Mouse (Mus musculus) kidney, adult 18-20 months (tissue): Measurements from ENCODE around the gene Gmds.

Source experiments
- DNase-seq: peaks from one replicate; pipeline ENCODE4 v3.0.0; 2021

Gmds gene

DNA sequence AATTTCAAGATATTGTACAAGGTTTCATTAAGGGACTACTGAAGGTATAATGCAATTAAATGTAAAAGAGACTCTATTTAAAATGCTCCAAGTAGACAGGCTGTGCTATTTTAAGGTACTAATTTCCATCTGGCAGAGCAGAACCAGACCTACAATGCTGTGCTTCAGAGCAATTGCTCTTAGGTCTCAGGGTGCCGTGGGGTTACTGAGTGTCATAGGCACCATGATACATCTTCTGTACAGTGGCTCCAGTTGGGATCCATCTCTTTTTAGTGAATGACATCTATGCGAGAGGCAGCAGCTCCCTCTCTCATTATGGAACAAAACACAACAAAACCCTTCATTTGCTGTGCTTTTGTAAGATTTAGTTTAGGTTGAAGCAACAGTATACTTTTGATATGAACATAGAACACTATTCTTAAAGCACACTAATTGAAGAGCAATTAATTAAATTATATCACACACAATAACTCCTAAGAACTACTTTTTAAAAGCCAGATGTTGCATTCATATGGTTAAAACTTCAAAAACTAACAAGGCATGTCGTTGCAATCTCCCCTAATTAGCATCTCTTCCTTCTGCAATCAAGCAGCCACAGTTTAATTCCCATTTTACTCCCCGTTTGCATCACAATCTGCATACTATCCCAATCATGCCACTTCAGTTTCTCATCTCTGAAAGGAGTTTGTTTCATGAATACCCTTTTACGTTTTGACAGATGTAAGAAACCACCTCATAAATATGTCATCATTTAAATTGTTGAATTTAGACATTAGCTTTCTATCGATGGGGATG, 317.9 kb downstream of the Gmds start:
- no peak for DNase-seq

- DNase-seq = no peak
Measured at GRCm38 (mm10) chr13:32019256-32019620, 319.3 kb downstream of the Gmds start.

DNA sequence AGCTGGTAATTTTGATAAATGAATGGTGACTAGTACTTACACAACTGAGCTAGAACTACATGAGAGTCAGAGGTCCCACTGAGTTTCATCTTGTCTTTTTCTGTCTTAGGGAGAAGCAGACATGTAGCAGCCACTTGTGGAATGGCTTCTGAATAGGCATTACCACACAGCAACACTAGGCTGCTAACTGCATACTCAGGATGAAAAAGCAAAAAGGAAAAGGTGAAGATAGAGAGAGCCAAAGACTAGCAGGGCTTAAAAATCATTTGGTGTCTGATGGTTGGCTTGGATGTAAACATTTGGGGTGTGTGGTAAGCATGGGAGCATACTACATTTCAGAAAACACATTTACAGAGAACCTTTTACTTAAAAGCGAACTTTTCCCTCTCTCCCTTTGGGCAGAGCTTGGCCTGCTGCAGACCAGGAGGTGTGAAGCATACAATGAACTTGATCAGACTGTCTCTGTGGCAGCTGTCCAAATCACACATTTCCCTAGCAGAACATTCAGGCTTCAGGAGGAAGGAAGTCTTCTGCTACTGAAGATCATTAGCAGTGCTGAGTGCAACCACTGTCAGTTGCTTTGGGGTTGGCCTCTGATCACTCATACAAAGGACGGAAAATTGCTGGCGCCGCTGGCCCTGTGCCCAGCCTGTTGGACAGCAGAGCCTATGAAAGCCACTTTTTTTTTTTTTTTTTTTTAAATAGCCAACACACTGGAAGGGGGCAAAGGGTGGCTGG, 319.9 kb downstream of the Gmds start:
- DNase-seq = peak; percentile 84

GRCm38 (mm10) chr13:32008802-32009201, 329.7 kb downstream of the Gmds start:
- DNase-seq = no peak

DNA sequence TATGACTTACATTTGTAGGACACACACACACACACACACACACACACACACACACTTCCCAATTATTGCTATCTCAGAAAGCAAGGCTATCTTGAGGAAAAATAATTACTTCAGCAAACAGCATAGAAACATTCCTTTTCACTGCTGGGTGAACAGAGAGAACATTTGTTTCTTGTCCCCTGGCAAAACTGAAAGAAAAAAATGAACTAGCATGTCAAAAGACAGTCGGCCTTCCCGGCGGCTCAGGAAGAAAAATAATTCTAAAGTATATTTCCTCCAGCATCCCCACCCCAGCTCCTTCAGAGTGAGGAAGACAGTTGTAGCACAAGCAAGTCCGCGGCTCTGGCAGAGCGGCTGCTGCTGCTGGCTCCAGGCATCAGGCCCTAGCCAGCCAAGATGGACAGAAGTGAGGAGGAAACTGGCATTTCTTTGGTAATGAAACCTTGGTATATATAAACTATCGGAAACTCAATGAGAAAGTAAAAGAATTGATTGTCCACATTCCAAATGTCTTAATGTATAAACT, 330.4 kb downstream of the Gmds start:
- DNase-seq = no peak

- DNase-seq = no peak
Measured at GRCm38 (mm10) chr13:31993391-31993790, 345.1 kb downstream of the Gmds start.

GRCm38 (mm10) chr13:31992409-31993201, 345.9 kb downstream of the Gmds start:
- DNase-seq = no peak

DNA sequence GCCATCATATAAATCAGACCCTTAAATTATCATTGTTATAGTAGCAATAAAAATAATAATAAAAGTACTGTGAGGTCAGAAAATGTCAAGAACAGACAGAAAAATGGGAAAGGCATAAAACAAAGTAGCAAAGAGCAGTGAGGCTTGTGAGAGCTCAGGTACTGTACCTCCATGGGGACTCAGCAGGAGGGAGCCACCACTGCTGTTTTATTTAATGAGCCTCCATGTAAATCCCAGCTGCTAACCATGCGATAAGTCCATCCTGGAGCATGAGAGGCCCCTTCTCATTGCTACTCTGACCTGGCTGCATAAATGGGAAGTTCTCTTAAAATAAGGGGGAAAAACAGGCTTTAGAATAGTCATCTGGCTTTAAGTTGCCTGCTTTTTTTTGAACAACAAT, 357.3 kb downstream of the Gmds start:
- no peak for DNase-seq

GRCm38 (mm10) chr13:31978126-31978525, 360.4 kb downstream of the Gmds start:
- no peak for DNase-seq

DNA sequence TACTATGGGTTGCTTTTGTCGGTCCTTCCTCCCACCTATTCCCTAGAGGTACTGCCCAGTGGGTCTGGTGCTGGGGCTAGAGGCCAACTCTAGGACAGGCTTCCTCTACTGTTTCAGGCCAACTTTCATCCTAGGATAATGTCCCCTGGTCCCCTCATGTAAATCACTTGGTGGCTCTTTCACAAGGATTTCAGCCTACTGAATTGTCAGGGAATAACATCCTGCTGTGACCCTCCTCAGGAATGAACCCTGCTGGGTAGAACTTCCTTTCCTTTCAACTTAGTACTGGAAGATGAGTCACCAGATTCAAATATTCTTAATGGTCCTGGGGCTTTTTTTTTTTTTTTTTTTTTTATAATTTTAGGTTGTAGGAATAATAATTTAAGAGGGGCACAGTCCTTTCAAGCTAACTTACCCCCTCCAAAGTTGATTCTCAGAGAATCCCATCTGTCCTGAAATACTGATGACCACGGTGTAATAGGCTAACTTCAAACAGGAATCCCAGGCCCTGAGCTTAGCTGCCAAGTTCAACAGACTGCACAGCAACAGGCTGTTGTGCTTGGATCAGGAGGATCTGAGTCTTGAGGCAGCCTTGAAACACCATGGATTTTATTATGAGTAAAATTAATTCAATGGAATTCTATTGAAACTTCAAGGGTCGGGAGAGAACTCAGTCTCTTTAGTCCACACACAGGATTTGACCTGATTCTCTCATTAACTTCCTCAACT, 363.6 kb downstream of the Gmds start:
- no peak for DNase-seq

DNA sequence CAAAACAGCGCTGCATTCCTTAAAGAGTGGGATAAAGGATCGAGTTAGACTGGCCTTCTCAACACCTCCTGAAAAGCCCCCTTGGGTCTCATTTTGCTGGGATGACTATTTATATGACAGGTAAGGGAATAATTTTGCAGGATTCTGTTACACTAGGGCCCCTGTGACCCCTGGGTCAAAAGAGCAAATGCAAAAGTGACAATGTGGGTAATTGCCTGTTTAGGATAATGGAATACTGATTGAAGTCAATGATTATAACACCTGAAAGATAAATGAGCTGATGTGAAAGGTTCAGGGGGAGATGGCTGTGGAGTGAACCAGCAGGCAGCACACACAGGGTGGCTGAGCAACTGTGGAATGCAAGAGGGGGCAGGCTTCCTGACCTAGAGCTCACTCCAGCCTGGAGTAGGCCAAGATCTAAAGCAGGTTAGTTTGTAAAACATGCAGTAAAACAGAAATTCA, 367.5 kb downstream of the Gmds start:
- no peak for DNase-seq

DNA sequence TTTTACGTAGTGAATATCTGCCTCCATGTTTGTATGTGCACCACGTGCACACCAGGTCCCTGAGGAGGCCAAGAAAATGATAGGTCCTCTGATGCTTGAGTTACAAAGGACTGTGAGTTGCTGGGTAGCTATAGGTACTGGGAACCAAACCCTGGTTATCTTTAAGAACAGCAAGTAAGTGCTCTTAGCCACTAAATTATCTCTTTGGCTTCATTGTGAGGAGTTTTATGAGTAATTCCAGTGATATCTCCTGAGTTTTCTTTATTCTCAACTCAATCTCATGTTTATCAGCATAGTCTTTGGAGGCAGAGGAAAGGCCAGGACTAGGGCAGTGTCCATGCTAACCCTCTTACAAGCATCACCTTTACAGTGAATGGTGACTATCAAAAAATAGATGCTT, 370.3 kb downstream of the Gmds start:
- no peak for DNase-seq

GRCm38 (mm10) chr13:31966931-31967532, 371.5 kb downstream of the Gmds start:
- no peak for DNase-seq

- DNase-seq = no peak
Measured at GRCm38 (mm10) chr13:31960514-31960913, 378.0 kb downstream of the Gmds start.

- DNase-seq = no peak
Measured at GRCm38 (mm10) chr13:31958346-31959335, 379.9 kb downstream of the Gmds start.

- DNase-seq = peak; percentile 74
Measured at GRCm38 (mm10) chr13:31956584-31956983, 382.0 kb downstream of the Gmds start.

GRCm38 (mm10) chr13:31956112-31956511, 382.4 kb downstream of the Gmds start:
- DNase-seq = no peak

DNA sequence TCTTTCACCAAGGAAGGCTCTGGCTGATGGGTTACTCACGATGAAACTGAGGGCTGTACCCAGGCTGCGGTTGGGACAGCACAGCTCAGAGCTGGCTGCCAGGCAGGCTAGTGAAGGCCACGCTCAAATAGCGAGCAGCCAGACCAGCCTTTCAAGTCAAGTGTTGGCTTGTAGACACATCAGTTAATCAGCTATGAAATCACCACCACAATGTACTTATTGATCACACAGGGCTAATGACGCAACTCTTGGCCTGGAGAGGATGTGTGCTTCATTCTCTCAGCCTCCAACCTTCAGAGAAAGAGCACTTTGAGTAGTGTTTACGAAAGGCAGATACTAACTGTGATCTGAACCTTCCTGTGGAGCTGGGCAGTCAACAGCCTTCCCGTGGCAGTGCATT, 383.4 kb downstream of the Gmds start:
- DNase-seq = no peak

- DNase-seq = no peak
Measured at GRCm38 (mm10) chr13:31944676-31945210, 393.8 kb downstream of the Gmds start.

DNA sequence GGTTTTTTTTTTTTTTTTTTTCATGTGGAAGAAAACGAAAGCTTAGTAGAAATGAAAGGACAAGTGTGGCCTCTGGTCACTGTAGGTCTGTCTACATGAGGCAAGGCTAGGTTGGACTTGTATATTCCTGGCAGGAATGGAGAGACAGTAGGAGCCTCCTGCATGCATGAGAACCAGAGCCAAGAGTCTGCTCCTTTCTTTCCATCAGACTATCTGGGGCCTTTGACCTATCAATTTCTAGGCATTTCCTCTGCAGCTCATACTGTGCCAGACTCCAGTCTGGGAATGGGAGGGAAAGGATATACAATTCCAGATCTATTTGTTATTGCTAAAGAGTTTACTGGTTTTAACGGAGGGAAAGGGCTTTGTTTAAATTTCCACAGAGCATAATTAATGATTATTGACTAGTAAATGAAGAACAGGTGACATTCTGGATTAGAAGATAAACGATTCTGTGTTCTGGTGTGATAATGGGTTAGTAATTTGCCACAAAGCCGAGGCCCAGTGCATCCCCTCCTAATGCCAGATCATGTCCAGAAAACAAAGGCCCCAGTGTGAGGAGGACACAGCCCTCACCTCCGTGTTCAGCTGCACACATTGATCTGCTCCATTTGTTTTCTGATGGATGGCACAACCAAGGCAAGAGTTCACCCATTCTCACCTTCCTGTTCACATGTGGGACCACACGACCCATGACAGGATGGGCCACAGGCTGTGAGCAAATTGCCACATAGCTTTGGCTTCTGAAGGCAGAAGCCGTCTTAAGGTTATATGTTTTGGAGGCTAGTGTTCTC, 394.9 kb downstream of the Gmds start:
- DNase-seq = no peak
